8 mouse cellular contexts compared by ENCODE assay signal in the genomic region with DNA sequence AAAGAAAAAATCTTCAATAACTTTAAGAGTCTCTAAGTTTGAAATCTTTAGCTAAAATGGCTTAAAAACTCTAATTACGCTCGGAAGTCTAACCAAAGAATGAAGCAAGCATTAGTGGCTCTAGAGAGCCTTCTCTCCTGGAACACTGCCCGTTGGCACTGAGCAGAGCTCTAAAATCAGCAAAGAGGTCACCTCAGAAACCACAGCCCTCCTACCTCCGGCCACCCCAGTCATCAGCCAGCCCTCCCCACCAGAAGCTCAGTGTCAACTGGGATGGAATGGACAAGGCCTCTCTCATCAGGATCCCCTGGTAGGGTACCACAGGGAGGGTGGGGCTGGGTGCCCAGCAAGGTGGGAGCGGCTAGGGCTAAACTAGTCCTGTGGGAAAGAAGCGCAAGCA.
DNase-seq lines count a peak whose midpoint lies in the region; ATAC-seq lines count a peak whose summit lies in the region.
"Had no signal": no experiment of that assay in that cellular context is flagged by ENCODE, and none has a peak within 500 bp of the region (broad histone marks: within the 10 kb centered on the region; RNA-seq: fewer than 3 reads in every experiment).

No protein-coding gene starts in this region.

- H3K4me1 ChIP-seq in midbrain, embryonic 11.5 days (ENCODE audit: control insufficient read depth, insufficient read depth, low read length), result no peaks in the 10 kb centered on the region; the same call in 1 of the 2 replicates
- peaks cover 20% of the 10 kb centered on the region for H3K4me1 ChIP-seq in midbrain, embryonic 15.5 days

- no peak overlapping the region for H3K27ac ChIP-seq in midbrain, embryonic 11.5 days (ENCODE audit: low read depth, low read length)
- no peak overlapping the region for H3K27ac ChIP-seq in midbrain, embryonic 15.5 days

- H3K36me3 ChIP-seq in midbrain, embryonic 11.5 days (ENCODE audit: control insufficient read depth, insufficient read depth, low read length), result no peaks in the 10 kb centered on the region
- H3K36me3 ChIP-seq in midbrain, embryonic 15.5 days (replicated peaks), result no peaks in the 10 kb centered on the region

- no peak for ATAC-seq in midbrain, embryonic 11.5 days (ENCODE audit: low FRiP score)
- ATAC-seq in midbrain, embryonic 15.5 days (replicated peaks), result no peak
- ATAC-seq: intestine, postnatal 0 days had no signal

- H3K27me3 ChIP-seq in midbrain, embryonic 11.5 days (ENCODE audit: control insufficient read depth, insufficient read depth, low read length), result no peaks in the 10 kb centered on the region
- no peaks in the 10 kb centered on the region for H3K27me3 ChIP-seq in midbrain, embryonic 15.5 days (replicated peaks)

- H3K9ac ChIP-seq in midbrain, embryonic 11.5 days (ENCODE audit: low read length), result no peak overlapping the region
- no peak overlapping the region for H3K9ac ChIP-seq in midbrain, embryonic 15.5 days

- no peak overlapping the region for H3K4me3 ChIP-seq in midbrain, embryonic 11.5 days (ENCODE audit: low read depth, low read length)
- no peak overlapping the region for H3K4me3 ChIP-seq in midbrain, embryonic 15.5 days

- WGBS in midbrain, embryonic 11.5 days, result 94% methylated on average over 6 of the region's 6 CpGs
- WGBS in midbrain, embryonic 15.5 days, result 90% methylated on average over 6 of the region's 6 CpGs

- intact Hi-C loops in heart, postnatal 36 days (cut with DNase I), result no loop called here

- no peak overlapping the region for H3K4me2 ChIP-seq in midbrain, embryonic 11.5 days
- H3K4me2 ChIP-seq in midbrain, embryonic 15.5 days, result no peak overlapping the region

- peak; percentile 31 for DNase-seq in midbrain, embryonic 11.5 days (ENCODE audit: low spot score, missing footprints)
- peak; percentile 79 to 88 for DNase-seq in cerebellum, adult 18-20 months
- DNase-seq in heart, postnatal 36 days, result peak; percentile 31 to 35
- no peak for DNase-seq in spleen, postnatal 14 days (ENCODE audit: low spot score in 2 of 2)
- DNase-seq in embryo, embryonic 10 days (ENCODE audit: low spot score), result no peak
- DNase-seq in testis, postnatal 10 days (ENCODE audit: low spot score), result no peak

- no peaks in the 10 kb centered on the region for H3K9me3 ChIP-seq in midbrain, embryonic 11.5 days (ENCODE audit: control insufficient read depth, low read length)
- no peaks in the 10 kb centered on the region for H3K9me3 ChIP-seq in midbrain, embryonic 15.5 days

Comparison
In these comparisons a context has a peak if more than half of its experiments do, and no peak if none do; other contexts are left out.
1. DNase-seq: peak in midbrain, embryonic 11.5 days (single experiment), cerebellum, adult 18-20 months (2 of 2) and heart, postnatal 36 days (2 of 2); none in spleen, postnatal 14 days (0 of 2), embryo, embryonic 10 days (single experiment) and testis, postnatal 10 days (single experiment).